Mouse (Mus musculus): Measurements from ENCODE around the gene Zbtb45. TPM values are rescaled to one million over a fixed set of nuclear protein-coding genes. Genes with fewer than 3 reads are reported as not detected.
A peak's percentile ranks its signal among the peaks of the same experiment; 100 is the strongest.

Zbtb45 gene
- polyA plus RNA-seq, 1 experiment from 2014 or later: 27.8 TPM

- DNase-seq (ENCODE audit: low spot score): peak; percentile 27
Measured at GRCm38 (mm10) chr7:12954896-12955295, 54.9 kb downstream of the Zbtb45 start.

Other genes with a start within 250 kb of the Zbtb45 start
- 1.2 and 1.5 TPM in 2 replicates for gene Zscan18, start 206.4 kb downstream of the Zbtb45 start, polyA plus RNA-seq (2015; fragmentation: Nextera tagmentation; extraction: Ambion mirVana)
- gene Zfp329, start 191.2 kb downstream of the Zbtb45 start, polyA plus RNA-seq (2015; fragmentation: Nextera tagmentation; extraction: Ambion mirVana): 11.0 and 17.6 TPM in 2 replicates
- 34.5 and 36.7 TPM in 2 replicates for gene Zfp110, start 175.3 kb downstream of the Zbtb45 start, polyA plus RNA-seq (2015; fragmentation: Nextera tagmentation; extraction: Ambion mirVana)
- gene Zfp128, start 128.9 kb downstream of the Zbtb45 start, polyA plus RNA-seq (2015; fragmentation: Nextera tagmentation; extraction: Ambion mirVana): 1.9 and 2.4 TPM in 2 replicates
- 4.6 and 7.2 TPM in 2 replicates for gene Zscan22, start 112.2 kb downstream of the Zbtb45 start, polyA plus RNA-seq (2015; fragmentation: Nextera tagmentation; extraction: Ambion mirVana)
- 1,115 and 1,143 TPM in 2 replicates for gene Rps5, start 87.7 kb downstream of the Zbtb45 start, polyA plus RNA-seq (2015; fragmentation: Nextera tagmentation; extraction: Ambion mirVana)
- gene Rnf225, start 82.6 kb downstream of the Zbtb45 start, polyA plus RNA-seq (2015; fragmentation: Nextera tagmentation; extraction: Ambion mirVana): 0.22 and 0.42 TPM in 2 replicates
- gene Zfp324, start 44.2 kb downstream of the Zbtb45 start, polyA plus RNA-seq (2015; fragmentation: Nextera tagmentation; extraction: Ambion mirVana): 4.9 and 5.0 TPM in 2 replicates
- gene Zfp446, start 32.2 kb downstream of the Zbtb45 start, polyA plus RNA-seq (2015; fragmentation: Nextera tagmentation; extraction: Ambion mirVana): 5.7 and 5.8 TPM in 2 replicates
- 0.06 and 0.08 TPM in 2 replicates for gene Slc27a5, start 11.8 kb downstream of the Zbtb45 start, polyA plus RNA-seq (2015; fragmentation: Nextera tagmentation; extraction: Ambion mirVana)
- gene Trim28, start 10.9 kb downstream of the Zbtb45 start, polyA plus RNA-seq (2015; fragmentation: Nextera tagmentation; extraction: Ambion mirVana): 236 and 274 TPM in 2 replicates
- 226 and 230 TPM in 2 replicates for gene Chmp2a, start 24.8 kb upstream of the Zbtb45 start, polyA plus RNA-seq (2015; fragmentation: Nextera tagmentation; extraction: Ambion mirVana)
- 90.8 and 91.5 TPM in 2 replicates for gene Ube2m, start 28.2 kb upstream of the Zbtb45 start, polyA plus RNA-seq (2015; fragmentation: Nextera tagmentation; extraction: Ambion mirVana)
- 1.1 and 1.6 TPM in 2 replicates for gene Mzf1, start 44.7 kb upstream of the Zbtb45 start, polyA plus RNA-seq (2015; fragmentation: Nextera tagmentation; extraction: Ambion mirVana)
- not detected in 2 replicates for gene Vmn1r85, start 85.1 kb upstream of the Zbtb45 start, polyA plus RNA-seq (2015; fragmentation: Nextera tagmentation; extraction: Ambion mirVana)
- gene Vmn1r86, start 109.9 kb upstream of the Zbtb45 start, polyA plus RNA-seq (2015; fragmentation: Nextera tagmentation; extraction: Ambion mirVana): not detected in 2 replicates
- gene Vmn1r87, start 130.1 kb upstream of the Zbtb45 start, polyA plus RNA-seq (2015; fragmentation: Nextera tagmentation; extraction: Ambion mirVana): not detected in 2 replicates
- gene Vmn1r88, start 149.5 kb upstream of the Zbtb45 start, polyA plus RNA-seq (2015; fragmentation: Nextera tagmentation; extraction: Ambion mirVana): not detected in 2 replicates
- not detected in 2 replicates for gene Vmn1r89, start 203.0 kb upstream of the Zbtb45 start, polyA plus RNA-seq (2015; fragmentation: Nextera tagmentation; extraction: Ambion mirVana)